Mouse (Mus musculus) heart, adult 2 months (tissue): ENCODE data around the gene Rrp9.

Source experiments
- CTCF ChIP-seq: fragments of 200-600 bp; IDR thresholded peaks from 2 replicates; pipeline ENCODE4 v1.8.1; 2022; ENCODE audit warnings: antibody characterized with exemption, mild to moderate bottlenecking, moderate library complexity
- EP300 ChIP-seq: fragments of 200-500 bp; IDR thresholded peaks from 2 replicates; pipeline ENCODE4 v1.6.1; 2011; ENCODE audit warnings: low read depth, low read length, control low read depth; ENCODE audit not compliant: insufficient read depth
- POLR2A ChIP-seq: fragments of 200-500 bp; IDR thresholded peaks from 2 replicates; pipeline ENCODE4 v1.6.1; 2011; ENCODE audit warnings: mild to moderate bottlenecking, low read depth, low read length, control low read depth; ENCODE audit not compliant: insufficient read depth

GRCm38 (mm10) chr9:106465571-106466200, 10.1 kb upstream of the Rrp9 start, which contains the start of gene Gpr62:
- TF ChIP-seq CTCF: no peak
- TF ChIP-seq EP300: no peak
- no peak for TF ChIP-seq POLR2A
